Mouse (Mus musculus): Measurements from ENCODE around the gene Phf6. TPM values are rescaled to one million over a fixed set of nuclear protein-coding genes. Genes with fewer than 3 reads are reported as not detected.
"Not testable (repeated sequence)": the region's sequence is repeated elsewhere in the genome, so short reads cannot be mapped to it uniquely, and the experiment has no call there.

Phf6 gene
- total and polyA plus RNA-seq, 2 experiments from 2014 or later, result 40.6 to 45.3 TPM

DNA sequence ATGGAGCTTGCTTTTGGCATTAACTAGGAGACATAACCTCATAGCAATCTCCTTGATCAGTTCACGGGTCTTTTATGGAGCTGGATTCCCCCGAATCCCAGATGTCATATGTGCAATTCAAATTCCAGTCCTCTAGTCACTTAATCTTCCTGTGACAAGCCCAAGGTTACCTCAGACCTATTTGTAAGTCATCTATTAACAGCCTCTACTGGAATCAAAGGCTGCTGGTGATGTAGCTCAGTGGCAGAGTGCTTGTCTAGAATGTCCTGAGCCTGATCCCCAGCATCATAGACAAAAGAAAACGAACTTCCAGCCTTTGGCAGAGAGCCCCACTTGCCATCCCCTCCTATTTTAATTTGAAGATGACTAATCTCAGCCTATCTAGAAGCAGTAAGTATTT lies 69.3 kb downstream of the Phf6 start:
- Histone ChIP-seq H3K36me3 (ENCODE audit: insufficient read depth, low read length) (no peaks in the 10 kb centered on the region), H3K4me1 (ENCODE audit: insufficient read depth, low read length) (no peaks in the 10 kb centered on the region), H3K4me2 (ENCODE audit: low read depth, low read length, poor library complexity, severe bottlenecking) (no peak overlapping the region), H3K9me3 (ENCODE audit: low read length) (no peaks in the 10 kb centered on the region), H3K27me3 (ENCODE audit: insufficient read depth, low read length) (no peaks in the 10 kb centered on the region), H3K27ac (ENCODE audit: low read depth, low read length) (no peak overlapping the region), H3K9ac (replicated peaks; ENCODE audit: low read length, poor library complexity, severe bottlenecking) (no peak overlapping the region), H3K4me3 (ENCODE audit: low read depth, low read length) (no peak overlapping the region)
- DNase-seq (ENCODE audit: low spot score) (no peak), ATAC-seq (ENCODE audit: low FRiP score) (no peak)
- 81% methylated on average over 3 of the region's 3 CpGs for WGBS
- TF ChIP-seq CTCF (IDR thresholded peaks at IDR 0.05), result no peak

DNA sequence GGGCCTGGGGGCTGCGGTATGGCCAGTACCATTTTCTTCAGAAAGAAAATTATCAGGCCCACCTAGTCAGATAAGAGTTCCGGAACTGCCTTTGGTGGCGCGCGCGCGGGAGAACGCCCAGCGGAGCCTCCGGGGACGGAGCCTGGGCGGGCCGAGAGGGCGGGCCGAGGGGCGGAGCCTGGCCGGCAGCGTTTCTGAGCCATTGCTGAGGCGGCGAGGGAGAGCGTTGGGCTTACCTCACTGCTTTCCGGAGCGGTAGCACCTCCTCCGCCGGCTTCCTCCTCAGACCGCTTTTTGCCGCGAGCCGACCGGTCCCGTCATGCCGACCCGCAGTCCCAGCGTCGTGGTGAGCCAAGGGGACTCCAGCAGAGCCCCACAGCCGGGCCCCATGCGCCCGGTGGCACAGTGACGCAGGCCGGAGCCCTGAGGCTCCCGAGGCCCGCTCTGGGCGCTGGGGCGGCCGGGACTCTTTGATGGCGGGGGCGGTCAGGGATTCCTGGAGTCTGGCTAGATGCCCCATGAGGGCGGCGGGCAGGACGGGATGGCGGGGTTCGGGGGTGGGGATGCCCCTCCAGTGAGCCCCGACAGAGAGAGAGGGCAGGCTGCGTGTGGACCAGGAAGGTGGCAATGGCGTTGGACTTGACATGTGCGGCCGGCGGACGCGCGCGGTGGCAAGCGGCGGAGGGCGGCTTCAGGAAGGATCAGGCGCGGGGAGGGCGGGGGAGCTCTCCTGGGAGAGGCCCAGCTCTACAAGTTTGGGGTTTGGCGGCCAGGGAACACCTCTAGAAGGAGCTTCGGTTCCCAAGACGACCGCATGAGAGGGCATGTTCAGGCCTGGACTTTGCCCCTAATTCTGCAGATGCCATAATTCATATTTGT lies 76.1 kb downstream of the Phf6 start, which contains the start of gene Hprt:
Hprt (plus strand) TSS at position 233 of the 879 bp plus-strand sequence.
- no peaks in the 10 kb centered on the region for H3K9me3 ChIP-seq (ENCODE audit: low read length)
- H3K27ac ChIP-seq (ENCODE audit: low read depth, low read length), result peak within 1 kb of the TSS; percentile 87
- H3K9ac ChIP-seq (replicated peaks; ENCODE audit: low read length, poor library complexity, severe bottlenecking), result peak within 1 kb of the TSS; percentile 81
- 23% methylated on average over 59 of the region's 72 CpGs for WGBS
- H3K4me1 ChIP-seq (ENCODE audit: insufficient read depth, low read length), result no peaks in the 10 kb centered on the region
- H3K4me3 ChIP-seq (ENCODE audit: low read depth, low read length), result peak within 1 kb of the TSS; percentile 61
- H3K4me2 ChIP-seq (ENCODE audit: low read depth, low read length, poor library complexity, severe bottlenecking), result peak within 1 kb of the TSS; percentile 51
- TF ChIP-seq CTCF (IDR thresholded peaks at IDR 0.05), result no peak
- peak; percentile 93 for ATAC-seq (ENCODE audit: low FRiP score)
- H3K27me3 ChIP-seq (ENCODE audit: insufficient read depth, low read length), result no peaks in the 10 kb centered on the region
- DNase-seq (ENCODE audit: low spot score), result peak; percentile 83
- H3K36me3 ChIP-seq (ENCODE audit: insufficient read depth, low read length), result no peaks in the 10 kb centered on the region

DNA sequence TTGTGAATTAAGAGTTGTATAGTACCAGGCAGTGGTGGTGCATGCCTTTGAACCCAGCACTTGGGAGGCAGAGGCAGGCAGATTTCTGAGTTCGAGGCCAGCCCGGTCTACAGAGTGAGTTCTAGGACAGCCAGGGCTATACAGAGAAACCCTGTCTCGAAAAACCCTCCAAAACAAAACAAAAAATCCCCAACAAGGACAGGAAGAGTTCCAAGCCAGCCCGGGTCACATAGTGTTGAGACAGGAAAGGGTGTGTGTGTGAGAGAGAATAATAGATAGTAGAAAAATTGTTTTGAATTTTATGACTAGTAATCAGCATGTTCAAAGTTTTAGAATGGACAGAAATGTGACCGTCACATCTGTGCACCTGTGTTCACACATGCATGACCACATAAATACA lies 82.7 kb downstream of the Phf6 start:
- not testable (repeated sequence) for H3K9ac ChIP-seq (replicated peaks; ENCODE audit: low read length, poor library complexity, severe bottlenecking); DNase-seq (ENCODE audit: low spot score); H3K27me3 ChIP-seq (ENCODE audit: insufficient read depth, low read length); H3K27ac ChIP-seq (ENCODE audit: low read depth, low read length); ATAC-seq (ENCODE audit: low FRiP score); H3K4me2 ChIP-seq (ENCODE audit: low read depth, low read length, poor library complexity, severe bottlenecking); H3K36me3 ChIP-seq (ENCODE audit: insufficient read depth, low read length); H3K4me1 ChIP-seq (ENCODE audit: insufficient read depth, low read length); H3K4me3 ChIP-seq (ENCODE audit: low read depth, low read length); H3K9me3 ChIP-seq (ENCODE audit: low read length)
- 89% methylated on average over 5 of the region's 5 CpGs for WGBS

DNA sequence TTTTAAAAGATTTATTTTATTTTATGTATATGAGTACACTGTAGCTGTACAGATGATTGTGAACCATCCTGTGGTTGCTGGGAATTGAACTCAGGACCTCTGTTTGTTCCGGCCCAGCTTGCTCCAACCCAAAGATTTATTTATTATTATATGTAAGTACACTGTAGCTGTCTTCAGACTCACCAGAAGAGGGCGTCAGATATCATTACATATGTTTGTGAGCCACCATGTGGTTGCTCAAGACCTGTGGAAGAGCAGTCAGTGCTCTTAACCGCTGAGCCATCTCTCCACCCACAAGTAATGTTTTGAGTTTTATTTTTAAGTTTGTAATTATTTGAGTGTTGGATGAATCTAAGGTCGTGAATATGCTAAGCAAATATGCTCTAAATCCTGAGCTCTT lies 92.8 kb downstream of the Phf6 start:
- ATAC-seq (ENCODE audit: low FRiP score); H3K9ac ChIP-seq (replicated peaks; ENCODE audit: low read length, poor library complexity, severe bottlenecking): not testable (repeated sequence)

DNA sequence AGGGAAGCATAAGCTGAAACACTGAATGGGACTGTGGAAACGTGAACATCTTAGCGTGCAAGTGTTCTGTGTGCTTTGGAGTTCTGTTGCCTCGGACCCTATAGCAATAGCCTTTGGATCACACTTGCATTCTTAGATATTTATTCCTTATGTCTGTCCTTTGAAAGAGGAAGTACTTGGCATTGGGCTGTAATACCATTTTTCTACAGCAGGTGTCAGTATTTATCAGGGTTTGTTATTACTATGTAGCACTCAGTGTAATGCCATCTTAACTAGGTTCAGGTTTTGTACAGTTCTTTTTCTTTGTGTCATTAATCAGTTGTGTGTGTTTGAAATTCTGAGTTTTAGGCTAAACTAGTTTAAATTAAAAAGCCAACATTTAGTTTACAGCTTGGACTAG lies 94.0 kb downstream of the Phf6 start:
- Histone ChIP-seq H3K27ac (ENCODE audit: low read depth, low read length) (no peak overlapping the region), H3K27me3 (ENCODE audit: insufficient read depth, low read length) (no peaks in the 10 kb centered on the region), H3K36me3 (ENCODE audit: insufficient read depth, low read length) (no peaks in the 10 kb centered on the region), H3K9ac (replicated peaks; ENCODE audit: low read length, poor library complexity, severe bottlenecking) (no peak overlapping the region), H3K4me1 (ENCODE audit: insufficient read depth, low read length) (no peaks in the 10 kb centered on the region), H3K9me3 (ENCODE audit: low read length) (no peaks in the 10 kb centered on the region), H3K4me2 (ENCODE audit: low read depth, low read length, poor library complexity, severe bottlenecking) (no peak overlapping the region), H3K4me3 (ENCODE audit: low read depth, low read length) (no peak overlapping the region)
- DNase-seq (ENCODE audit: low spot score) (peak; percentile 80), ATAC-seq (ENCODE audit: low FRiP score) (0 out of 2 replicates have a peak, but pooled peaks have one; percentile 41)
- WGBS, result 45% methylated on average over 3 of the region's 3 CpGs
- TF ChIP-seq CTCF (IDR thresholded peaks at IDR 0.05), result peak; percentile 78

More for the DNA sequence above, 92.8 kb downstream of the Phf6 start:
- H3K36me3 ChIP-seq (ENCODE audit: insufficient read depth, low read length); H3K4me2 ChIP-seq (ENCODE audit: low read depth, low read length, poor library complexity, severe bottlenecking); H3K27me3 ChIP-seq (ENCODE audit: insufficient read depth, low read length); H3K4me3 ChIP-seq (ENCODE audit: low read depth, low read length); H3K4me1 ChIP-seq (ENCODE audit: insufficient read depth, low read length); H3K9me3 ChIP-seq (ENCODE audit: low read length); H3K27ac ChIP-seq (ENCODE audit: low read depth, low read length): not testable (repeated sequence)
- DNase-seq (ENCODE audit: low spot score), result peak; percentile 7
- WGBS, result 61% methylated on average over 4 of the region's 4 CpGs
- peak; percentile 32 for TF ChIP-seq CTCF (IDR thresholded peaks at IDR 0.05)

Other genes starting within 250 kb of the Phf6 start
- gene Ccdc160, start 121.1 kb upstream of the Phf6 start, total RNA-seq (2014; rRNA removed), result 3.2 and 3.6 TPM in 2 replicates
- 6.3 and 8.3 TPM in 2 replicates for gene Ccdc160, start 121.1 kb upstream of the Phf6 start, polyA plus RNA-seq (2015; fragmentation: Nextera tagmentation; extraction: Ambion mirVana)
- gene Hprt, start 75.9 kb downstream of the Phf6 start, total RNA-seq (2014; rRNA removed), result 46.5 and 66.8 TPM in 2 replicates
- 179 and 183 TPM in 2 replicates for gene Hprt, start 75.9 kb downstream of the Phf6 start, polyA plus RNA-seq (2015; fragmentation: Nextera tagmentation; extraction: Ambion mirVana)